Mouse (Mus musculus) embryonic facial prominence, embryonic 15.5 days (tissue): ENCODE measurements around the gene Itpk1. TPM values are rescaled to one million over a fixed set of nuclear protein-coding genes. Genes with fewer than 3 reads are reported as not detected.

ENCODE experiments used
- ATAC-seq: fragments of 200-750 bp; cut with Nextera tagmentation; 2 replicates; pipeline ENCODE4 v1.8.0; 2017; ENCODE audit warnings: low read depth, moderate TSS enrichment; ENCODE audit not compliant: insufficient number of reproducible peaks, low FRiP score, low TSS enrichment
- H3K27ac ChIP-seq: fragments of 300-500 bp; sonication (generic); replicated peaks from 2 replicates; pipeline ENCODE4 v1.5.1; 2015; ENCODE audit warnings: mild to moderate bottlenecking, inconsistent platforms
- H3K27me3 ChIP-seq: fragments of 300-500 bp; sonication (generic); 2 replicates; pipeline ENCODE4 v1.6.1; 2015; ENCODE audit warnings: inconsistent platforms
- H3K36me3 ChIP-seq: fragments of 300-500 bp; sonication (generic); 2 replicates; pipeline ENCODE4 v1.6.1; 2015; ENCODE audit warnings: mild to moderate bottlenecking, inconsistent platforms
- H3K4me1 ChIP-seq: fragments of 300-500 bp; sonication (generic); 2 replicates; pipeline ENCODE4 v1.6.1; 2015; ENCODE audit warnings: inconsistent platforms
- H3K4me2 ChIP-seq: fragments of 300-500 bp; sonication (generic); replicated peaks from 2 replicates; pipeline ENCODE4 v1.6.1; 2015; ENCODE audit warnings: mild to moderate bottlenecking, inconsistent platforms
- H3K4me3 ChIP-seq: fragments of 300-500 bp; sonication (generic); replicated peaks from 2 replicates; pipeline ENCODE4 v1.5.1; 2015; ENCODE audit warnings: mild to moderate bottlenecking, inconsistent platforms
- H3K9ac ChIP-seq: fragments of 300-500 bp; sonication (generic); 2 replicates; pipeline ENCODE4 v1.6.1; 2015; ENCODE audit warnings: inconsistent platforms
- H3K9me3 ChIP-seq: fragments of 300-500 bp; sonication (generic); replicated peaks from 2 replicates; pipeline ENCODE4 v1.6.1; 2016; ENCODE audit warnings: inconsistent platforms
- WGBS: fragments of 180-500 bp; shearing (Covaris S2); methylation state at CpG from one replicate; pipeline ENCODE4 v1.1.7; 2015; 5-methylcytosine and 5-hydroxymethylcytosine counted together
- polyA plus RNA-seq: library from polyadenylated mRNA; unstranded; fragments of >200 nt; fragmentation: Nextera tagmentation; extraction: Ambion mirVana; gene quantifications from 2 replicates; pipeline ENCODE4 v1.2.1, GENCODE M21; 2015

The Itpk1 gene
- polyA plus RNA-seq, 1 experiment from 2014 or later: 13.6 TPM

DNA sequence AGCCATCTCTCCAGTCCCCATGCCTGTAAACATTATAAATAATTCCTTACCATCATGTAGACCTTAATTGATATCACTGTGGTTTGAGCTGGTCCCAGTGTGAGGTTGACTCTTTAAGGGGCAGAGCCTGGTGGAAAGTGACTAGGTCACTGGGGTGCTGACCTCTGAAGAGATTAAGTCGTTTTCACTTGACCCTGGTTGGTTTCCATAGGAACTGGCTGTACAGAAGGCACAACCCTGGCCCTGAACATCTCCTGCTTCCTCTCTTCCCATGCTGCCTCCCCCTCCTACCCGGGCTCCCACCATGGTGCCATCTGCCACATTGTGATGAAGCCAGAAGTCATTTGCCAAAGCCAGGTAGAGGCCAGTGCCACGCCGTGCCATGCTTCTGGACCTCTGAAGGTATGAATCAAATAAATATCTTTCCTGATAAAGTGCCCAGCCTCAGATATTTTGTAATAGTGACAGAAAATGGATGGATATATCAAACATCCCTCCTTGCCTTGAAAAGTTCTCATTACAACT lies 6.2 kb upstream of the Itpk1 start:
- no peaks in the 10 kb centered on the region for H3K9me3 ChIP-seq
- H3K27ac ChIP-seq: no peak overlapping the region
- H3K36me3 ChIP-seq: no peaks in the 10 kb centered on the region
- no peak overlapping the region for H3K9ac ChIP-seq
- H3K27me3 ChIP-seq: no peaks in the 10 kb centered on the region
- no peak overlapping the region for H3K4me2 ChIP-seq
- no peak for ATAC-seq
- peaks cover 4% of the 10 kb centered on the region for H3K4me1 ChIP-seq
- 56% methylated on average over 4 of the region's 4 CpGs for WGBS
- H3K4me3 ChIP-seq: no peak overlapping the region

GRCm38 (mm10) chr12:102709896-102710295 lies 5.2 kb upstream of the Itpk1 start:
- 78% methylated on average over 5 of the region's 5 CpGs for WGBS
- Histone ChIP-seq H3K4me1 (peaks cover 13% of the 10 kb centered on the region), H3K27me3 (no peaks in the 10 kb centered on the region), H3K27ac (no peak overlapping the region), H3K4me3 (no peak overlapping the region), H3K9ac (no peak overlapping the region), H3K36me3 (no peaks in the 10 kb centered on the region), H3K9me3 (no peaks in the 10 kb centered on the region), H3K4me2 (no peak overlapping the region)
- ATAC-seq: no peak

- no peak overlapping the region for H3K9ac ChIP-seq
- H3K27ac ChIP-seq: no peak overlapping the region
- peaks cover 21% of the 10 kb centered on the region for H3K4me1 ChIP-seq
- H3K4me3 ChIP-seq: no peak overlapping the region
- WGBS: 78% methylated on average over 11 of the region's 11 CpGs
- H3K36me3 ChIP-seq: no peaks in the 10 kb centered on the region
- H3K27me3 ChIP-seq: no peaks in the 10 kb centered on the region
- no peaks in the 10 kb centered on the region for H3K9me3 ChIP-seq
- no peak overlapping the region for H3K4me2 ChIP-seq
- ATAC-seq: no peak
Measured at GRCm38 (mm10) chr12:102708220-102708619, 3.5 kb upstream of the Itpk1 start.

DNA sequence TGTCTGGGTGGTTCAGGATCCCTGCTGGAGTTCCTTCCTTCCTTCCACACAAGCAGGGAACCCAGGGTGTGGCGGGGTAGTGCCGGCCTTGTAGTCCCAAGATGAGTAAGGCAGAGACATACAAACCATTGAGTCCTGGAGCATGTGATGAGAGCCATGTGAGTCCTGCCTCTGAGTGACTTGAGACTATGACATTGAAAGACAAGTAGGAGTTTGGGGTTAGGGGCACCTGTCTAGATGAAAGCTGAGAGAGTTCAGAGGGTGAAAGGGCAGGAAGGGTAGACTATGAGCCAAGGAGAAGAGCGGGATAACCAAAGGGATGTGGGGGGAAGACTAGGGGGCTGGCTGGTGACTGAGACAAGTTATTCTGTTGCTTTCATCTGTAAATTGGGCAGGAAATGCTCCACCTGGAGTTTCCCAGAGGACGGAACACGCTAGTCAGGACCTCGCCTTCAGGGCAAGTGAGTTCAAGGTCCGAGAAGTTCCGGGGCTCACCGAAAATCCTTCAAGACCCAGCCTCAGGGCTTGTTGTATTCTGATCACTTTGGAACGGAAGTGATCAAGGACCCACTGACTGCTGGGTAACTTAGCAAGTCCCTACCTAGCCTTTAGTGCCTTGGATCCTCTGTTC lies 2.2 kb upstream of the Itpk1 start:
- Histone ChIP-seq H3K27me3 (no peaks in the 10 kb centered on the region), H3K27ac (no peak overlapping the region), H3K4me1 (peaks cover 29% of the 10 kb centered on the region), H3K9me3 (no peaks in the 10 kb centered on the region), H3K36me3 (no peaks in the 10 kb centered on the region), H3K9ac (no peak overlapping the region), H3K4me2 (no peak overlapping the region), H3K4me3 (no peak overlapping the region)
- 78% methylated on average over 10 of the region's 10 CpGs for WGBS
- no peak for ATAC-seq

DNA sequence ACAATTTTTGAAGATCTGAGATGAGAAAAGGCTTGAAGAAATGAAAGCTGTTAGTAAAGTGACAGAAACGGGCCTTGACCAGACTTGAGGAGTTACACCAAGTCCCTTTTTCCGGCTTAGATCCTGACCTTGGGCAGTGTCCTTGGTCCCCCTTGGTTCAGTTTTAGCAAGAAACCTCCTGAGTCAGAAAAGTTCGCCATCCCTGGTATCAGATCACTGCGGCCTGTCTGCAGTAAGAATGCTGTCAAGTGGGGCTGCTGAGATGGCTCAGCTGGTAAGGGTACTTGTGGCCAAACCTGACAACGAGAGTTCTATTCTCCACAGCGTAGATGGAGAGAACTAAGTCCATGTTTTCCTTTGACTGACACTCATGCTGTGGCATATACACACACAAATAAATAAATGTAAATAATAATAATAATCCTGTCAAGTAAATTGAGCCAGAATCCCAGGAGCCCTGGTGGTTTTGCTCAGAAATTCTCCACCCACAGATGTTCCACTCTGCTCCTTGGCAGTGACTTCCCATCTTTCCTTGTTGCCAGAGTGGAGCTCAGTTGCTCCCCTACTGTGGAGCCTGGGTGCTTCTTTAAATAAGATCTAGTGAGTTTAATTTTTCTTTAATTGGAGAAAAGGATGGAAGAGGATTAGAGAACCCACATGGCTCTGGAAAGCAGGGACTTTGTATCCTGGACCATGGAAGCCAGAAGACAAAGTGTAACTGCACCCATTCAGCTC lies 1.3 kb upstream of the Itpk1 start:
- no peaks in the 10 kb centered on the region for H3K9me3 ChIP-seq
- ATAC-seq: no peak
- H3K36me3 ChIP-seq: no peaks in the 10 kb centered on the region
- H3K4me3 ChIP-seq: peak overlapping the region; percentile 76; the same call in 1 of the 2 replicates
- H3K4me2 ChIP-seq: peak overlapping the region; percentile 96
- H3K27me3 ChIP-seq: no peaks in the 10 kb centered on the region
- WGBS: 69% methylated on average over 6 of the region's 6 CpGs
- peaks cover 29% of the 10 kb centered on the region for H3K4me1 ChIP-seq
- H3K9ac ChIP-seq: no peak overlapping the region
- H3K27ac ChIP-seq: no peak overlapping the region

DNA sequence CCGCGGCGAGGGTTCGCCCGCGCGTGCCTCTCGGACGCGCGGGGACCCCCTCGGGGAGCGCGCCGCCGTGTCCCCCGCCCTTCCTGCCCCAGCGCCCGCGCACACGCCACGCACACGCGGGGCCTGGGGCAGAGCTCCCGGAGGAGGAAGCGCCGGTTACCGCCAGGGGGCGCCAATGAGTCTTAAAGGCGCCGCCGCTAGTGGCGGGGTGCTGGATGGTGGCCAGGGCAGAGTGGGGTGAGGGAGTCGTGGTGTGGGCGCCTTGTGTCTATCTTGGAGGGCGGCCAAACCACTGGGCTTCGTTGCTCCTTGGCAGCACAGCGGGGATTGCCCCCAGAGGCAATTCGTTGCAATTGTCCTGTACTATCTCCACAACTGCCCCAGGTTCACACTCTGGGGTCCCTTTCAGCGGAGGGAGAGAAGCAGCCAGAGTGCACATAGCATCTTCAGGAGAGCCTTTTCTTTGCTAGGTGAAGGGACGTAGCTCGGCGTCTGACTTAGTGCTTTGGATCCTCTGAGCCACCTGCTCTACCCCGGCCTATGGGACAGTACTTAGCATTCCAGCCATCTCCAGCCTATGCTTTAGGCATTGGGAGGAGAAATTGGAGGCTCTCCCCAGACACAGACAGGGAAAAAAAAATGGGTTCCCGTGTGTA lies 614 bp upstream of the Itpk1 start:
- peak; percentile 68 for ATAC-seq
- peaks cover 29% of the 10 kb centered on the region for H3K4me1 ChIP-seq
- peak overlapping the region; percentile 76 for H3K4me3 ChIP-seq
- peak overlapping the region; percentile 96 for H3K4me2 ChIP-seq
- peak overlapping the region; percentile 75 for H3K9ac ChIP-seq
- 1% methylated on average over 45 of the region's 45 CpGs for WGBS
- no peaks in the 10 kb centered on the region for H3K36me3 ChIP-seq
- H3K27me3 ChIP-seq: no peaks in the 10 kb centered on the region
- H3K9me3 ChIP-seq: no peaks in the 10 kb centered on the region
- peak overlapping the region; percentile 89 for H3K27ac ChIP-seq

DNA sequence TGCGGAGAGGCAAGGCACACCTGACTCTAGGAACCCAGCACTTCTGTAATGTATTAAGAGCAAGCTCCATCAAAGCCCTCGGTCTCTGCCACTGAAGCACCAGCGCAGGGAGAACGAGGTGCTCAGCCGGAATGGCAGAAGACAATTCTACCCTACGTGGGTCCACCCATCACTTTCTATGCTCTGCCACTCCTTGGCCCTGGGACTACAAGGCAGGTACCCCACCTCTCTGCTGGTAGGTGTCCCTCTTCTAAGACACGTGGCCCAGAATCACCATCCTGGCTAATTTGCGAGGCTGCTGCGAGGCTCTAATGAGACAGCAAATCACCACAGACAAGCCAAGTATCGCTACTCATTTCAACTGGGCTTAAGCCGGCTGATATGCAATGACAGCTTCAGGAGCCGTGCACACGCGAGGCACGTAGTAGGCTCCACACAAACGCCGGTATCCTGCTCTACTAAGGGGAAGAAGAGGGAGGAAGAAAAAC lies 765 bp downstream of the Itpk1 start:
- no peaks in the 10 kb centered on the region for H3K27me3 ChIP-seq
- H3K9me3 ChIP-seq: no peaks in the 10 kb centered on the region
- ATAC-seq: no peak
- H3K27ac ChIP-seq: peak overlapping the region; percentile 52; the same call in 1 of the 2 replicates
- peaks cover 42% of the 10 kb centered on the region for H3K4me1 ChIP-seq
- WGBS: 7% methylated on average over 17 of the region's 17 CpGs
- H3K4me2 ChIP-seq: peak overlapping the region; percentile 96
- H3K4me3 ChIP-seq: peak overlapping the region; percentile 76
- no peaks in the 10 kb centered on the region for H3K36me3 ChIP-seq
- H3K9ac ChIP-seq: peak overlapping the region; percentile 37

GRCm38 (mm10) chr12:102703441-102703840 lies 1.3 kb downstream of the Itpk1 start:
- no peak for ATAC-seq
- no peaks in the 10 kb centered on the region for H3K27me3 ChIP-seq
- H3K9ac ChIP-seq: no peak overlapping the region
- no peaks in the 10 kb centered on the region for H3K36me3 ChIP-seq
- peaks cover 47% of the 10 kb centered on the region for H3K4me1 ChIP-seq
- H3K27ac ChIP-seq: peak overlapping the region; percentile 85; the same call in 1 of the 2 replicates
- 39% methylated on average over 6 of the region's 6 CpGs for WGBS
- H3K9me3 ChIP-seq: no peaks in the 10 kb centered on the region
- peak overlapping the region; percentile 96 for H3K4me2 ChIP-seq
- H3K4me3 ChIP-seq: peak overlapping the region; percentile 76

DNA sequence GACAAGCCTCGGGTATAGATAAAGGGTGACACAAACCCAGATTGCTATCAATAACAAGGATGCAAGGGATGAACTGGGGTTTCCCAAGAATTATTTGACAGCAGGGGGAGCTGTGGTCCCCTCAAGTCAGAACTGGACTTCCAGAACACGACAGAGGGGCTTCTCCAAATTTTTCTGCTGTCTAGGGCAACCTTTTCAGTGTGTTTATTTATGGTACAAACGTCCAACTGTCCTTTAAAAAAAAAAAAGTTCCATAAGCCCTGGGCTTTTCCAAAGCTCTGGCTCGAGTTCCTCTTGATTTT lies 1.7 kb downstream of the Itpk1 start:
- peaks cover 51% of the 10 kb centered on the region for H3K4me1 ChIP-seq
- H3K36me3 ChIP-seq: no peaks in the 10 kb centered on the region
- H3K9ac ChIP-seq: no peak overlapping the region
- H3K4me3 ChIP-seq: peak overlapping the region; percentile 76
- WGBS: 4% methylated on average over 4 of the region's 4 CpGs
- no peak for ATAC-seq
- peak overlapping the region; percentile 85 for H3K27ac ChIP-seq
- H3K4me2 ChIP-seq: peak overlapping the region; percentile 96
- H3K9me3 ChIP-seq: no peaks in the 10 kb centered on the region
- no peaks in the 10 kb centered on the region for H3K27me3 ChIP-seq

- Histone ChIP-seq H3K9me3 (no peaks in the 10 kb centered on the region), H3K4me2 (peak overlapping the region; percentile 96), H3K4me1 (peaks cover 54% of the 10 kb centered on the region), H3K36me3 (no peaks in the 10 kb centered on the region), H3K4me3 (peak overlapping the region; percentile 76), H3K27me3 (no peaks in the 10 kb centered on the region), H3K27ac (peak overlapping the region; percentile 85), H3K9ac (no peak overlapping the region)
- ATAC-seq: no peak
- 6% methylated on average over 15 of the region's 15 CpGs for WGBS
Measured at GRCm38 (mm10) chr12:102702356-102703110, 2.2 kb downstream of the Itpk1 start.
